ENCODE assay signal across 17 mouse cellular contexts in the genomic region with DNA sequence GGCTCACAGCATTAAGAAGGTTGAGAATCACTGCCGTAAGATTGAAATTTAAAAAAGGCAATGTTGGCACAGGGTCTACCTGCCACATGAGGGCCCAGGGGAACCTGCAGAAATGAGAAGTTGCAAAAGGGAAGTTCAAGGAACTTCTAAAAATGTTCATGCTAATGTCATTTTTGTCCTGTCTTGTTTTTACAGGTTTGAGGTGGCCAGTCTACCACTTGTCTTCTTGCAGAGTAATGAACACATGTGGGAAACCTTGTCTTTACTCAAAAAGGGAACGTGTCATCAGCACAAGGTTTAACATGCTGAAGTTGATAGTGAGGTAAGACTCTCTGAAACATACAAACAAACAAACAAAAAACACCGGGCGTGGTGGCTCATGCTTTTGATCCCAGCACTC.
"Had no signal": no experiment of that assay in that cellular context is flagged by ENCODE, and none has a peak within 500 bp of the region (broad histone marks: within the 10 kb centered on the region; RNA-seq: fewer than 3 reads in every experiment).

No protein-coding gene starts in this region.

- H3K27ac ChIP-seq: kidney, embryonic 15.5 days; left cerebral cortex, adult 2 months; liver, embryonic 13.5 days had no signal

- H3K4me3 ChIP-seq: kidney, embryonic 15.5 days; left cerebral cortex, adult 2 months; liver, embryonic 13.5 days had no signal

- H3K9ac ChIP-seq: kidney, embryonic 15.5 days; liver, embryonic 13.5 days had no signal

- H3K36me3 ChIP-seq: kidney, embryonic 15.5 days; liver, embryonic 13.5 days had no signal

- DNase-seq: kidney, adult 2 months; kidney, postnatal 10 days; kidney, postnatal 36 days; layer of hippocampus, postnatal 36 days; liver, embryonic 13.5 days; lung, adult 2 months; lung, postnatal 14 days; lung, postnatal 4 days; midbrain, embryonic 14.5 days; right cerebral cortex, adult 18-20 months; right cerebral cortex, postnatal 14 days; right cerebral cortex, postnatal 4 days; thymus, adult 2 months; thymus, postnatal 14 days; thymus, postnatal 4 days had no signal

- H3K27me3 ChIP-seq: kidney, embryonic 15.5 days; liver, embryonic 13.5 days had no signal

- H3K4me1 ChIP-seq: kidney, embryonic 15.5 days had no signal

- H3K9me3 ChIP-seq: kidney, embryonic 15.5 days; liver, embryonic 13.5 days had no signal
